In genomic region chr16:55821997-55822740, GRCm38 (mm10) we compare ENCODE assay signal across 8 mouse cellular contexts. TPM values are rescaled to one million over a fixed set of nuclear protein-coding genes. Genes with fewer than 3 reads are reported as not detected.
DNase-seq lines count a peak whose midpoint lies in the region; ATAC-seq and TF ChIP-seq lines count a peak whose summit lies in the region.

No protein-coding gene starts in this region.

- peak overlapping the region; percentile 39 for H3K27ac ChIP-seq in forebrain, embryonic 15.5 days (replicated peaks)
- H3K27ac ChIP-seq in layer of hippocampus, adult 2 months, result peak overlapping the region; percentile 96
- peak overlapping the region; percentile 92 for H3K27ac ChIP-seq in lung, embryonic 14.5 days (ENCODE audit: low read depth)

- peak; percentile 85 for ATAC-seq in G1E (ENCODE audit: extremely low read depth, insufficient number of reproducible peaks, low FRiP score, poor library complexity, severe bottlenecking)
- peak; percentile 95 for ATAC-seq in forebrain, embryonic 15.5 days (replicated peaks)
- ATAC-seq in lung, embryonic 14.5 days (ENCODE audit: insufficient read depth), result peak; percentile 95
- ATAC-seq in neutrophil, adult 5-6 weeks (ENCODE audit: extremely low read depth, insufficient number of reproducible peaks, low FRiP score, poor library complexity, severe bottlenecking), result peak; percentile 85

- WGBS in forebrain, embryonic 15.5 days, result under 1% methylated on average over 65 of the region's 67 CpGs
- under 1% methylated on average over 67 of the region's 67 CpGs for WGBS in lung, embryonic 14.5 days

- peaks cover 24% of the 10 kb centered on the region for H3K36me3 ChIP-seq in G1E (replicated peaks)
- no peaks in the 10 kb centered on the region; the same call in 1 of the 2 replicates for H3K36me3 ChIP-seq in forebrain, embryonic 15.5 days
- peaks cover 15% of the 10 kb centered on the region for H3K36me3 ChIP-seq in lung, embryonic 14.5 days (ENCODE audit: insufficient read depth)

- peak overlapping the region; percentile 65 for H3K9ac ChIP-seq in forebrain, embryonic 15.5 days (replicated peaks)
- H3K9ac ChIP-seq in lung, embryonic 14.5 days, result peak overlapping the region; percentile 85

- H3K27me3 ChIP-seq in G1E (ENCODE audit: insufficient read depth, low read length), result no peaks in the 10 kb centered on the region
- no peaks in the 10 kb centered on the region for H3K27me3 ChIP-seq in forebrain, embryonic 15.5 days
- no peaks in the 10 kb centered on the region for H3K27me3 ChIP-seq in lung, embryonic 14.5 days (ENCODE audit: insufficient read depth, low read length)

- TF ChIP-seq CTCF in G1E (IDR thresholded peaks at IDR 0.05; ENCODE audit: low read depth, low read length), result no peak
- no peak for TF ChIP-seq CTCF in layer of hippocampus, adult 2 months (conservative IDR thresholded peaks at IDR 0.05)
- TF ChIP-seq CTCF in lung, embryonic 14.5 days (IDR thresholded peaks at IDR 0.05; ENCODE audit: low read depth), result no peak

- H3K4me1 ChIP-seq in G1E (ENCODE audit: insufficient read depth, low read depth, low read length), result peaks cover 41% of the 10 kb centered on the region
- peaks cover 20% of the 10 kb centered on the region for H3K4me1 ChIP-seq in forebrain, embryonic 15.5 days
- peaks cover 23% of the 10 kb centered on the region for H3K4me1 ChIP-seq in lung, embryonic 14.5 days (ENCODE audit: insufficient read depth)

- intact Hi-C loops in heart, postnatal 25 days (cut with DNase I), result loop anchor here (2.0 kb wide), 1 partner anchor 17 kb away; the partner anchor contains the start of gene Nfkbiz

- peak; percentile 97 for DNase-seq in G1E (ENCODE audit: low spot score)
- DNase-seq in cerebellum, adult 11-12 months, result peak; percentile 95
- peak; percentile 94 for DNase-seq in heart, postnatal 25 days (ENCODE audit: low spot score)
- peak; percentile 77 to 83 for DNase-seq in layer of hippocampus, adult 2 months (ENCODE audit: low spot score in 2 of 2)
- DNase-seq in lung, embryonic 14.5 days, result peak; percentile 95
- peak; percentile 86 to 90 for DNase-seq in thymus, adult 18-20 months

- H3K9me3 ChIP-seq in G1E (replicated peaks), result no peaks in the 10 kb centered on the region
- no peaks in the 10 kb centered on the region for H3K9me3 ChIP-seq in forebrain, embryonic 15.5 days
- no peaks in the 10 kb centered on the region for H3K9me3 ChIP-seq in lung, embryonic 14.5 days (ENCODE audit: low read depth, low read length)

- H3K4me3 ChIP-seq in G1E (ENCODE audit: low read depth, low read length), result peak overlapping the region; percentile 98
- H3K4me3 ChIP-seq in forebrain, embryonic 15.5 days, result peak overlapping the region; percentile 67
- peak overlapping the region; percentile 81 for H3K4me3 ChIP-seq in layer of hippocampus, adult 2 months
- H3K4me3 ChIP-seq in lung, embryonic 14.5 days (ENCODE audit: low read depth, low read length), result peak overlapping the region; percentile 89

- H3K4me2 ChIP-seq in forebrain, embryonic 15.5 days (replicated peaks), result peak overlapping the region; percentile 93
- H3K4me2 ChIP-seq in lung, embryonic 14.5 days, result peak overlapping the region; percentile 73

RNA-seq across cellular contexts. Expression of gene Nfkbiz, which starts 16.5 kb away (rescaled TPM):
- total RNA-seq in G1E (2014; fragmentation: Nextera tagmentation), result 5.5 and 5.7 TPM in 2 replicates
- total RNA-seq in G1E (2017), result 5.1 and 5.5 TPM in 2 replicates
- polyA plus RNA-seq in G1E (2012), result 0.74 and 0.92 TPM in 2 replicates
- 1.2 and 1.4 TPM in 2 replicates for polyA plus RNA-seq in forebrain, embryonic 15.5 days (2015; fragmentation: Nextera tagmentation; extraction: Ambion mirVana)
- 1 to 10 TPM; 2.2 to 2.3 TPM for total RNA-seq in heart, postnatal 25 days (2021)
- total RNA-seq in layer of hippocampus, adult 2 months (2021), result 1 to 10 TPM; 5.9 to 8.5 TPM
- polyA plus RNA-seq in lung, embryonic 14.5 days (2014; fragmentation: Nextera tagmentation; extraction: Ambion mirVana), result 5.8 and 6.3 TPM in 2 replicates
- 138 and 154 TPM in 2 replicates for total RNA-seq in neutrophil, adult 5-6 weeks (2017)

Comparison
In these comparisons a context has a peak if more than half of its experiments do, and no peak if none do; other contexts are left out.
1. Peak in every context shown above with its lines: DNase-seq, ATAC-seq, H3K4me3 ChIP-seq and H3K27ac ChIP-seq.
2. H3K27ac ChIP-seq: peak in every context shown above with its lines; median percentile 96 in layer of hippocampus, adult 2 months; 92 in lung, embryonic 14.5 days; 39 in forebrain, embryonic 15.5 days.
3. RNA of gene Nfkbiz, which starts 16.5 kb away (total RNA-seq): 138 to 154 TPM in neutrophil, adult 5-6 weeks; 5.9 to 8.5 TPM in layer of hippocampus, adult 2 months, 5.1 to 5.7 TPM in G1E and 2.2 to 2.3 TPM in heart, postnatal 25 days; every median in the first group is over 10 times any median in the second.